Mouse (Mus musculus): Measurements from ENCODE around the gene Eif3g. TPM values are rescaled to one million over a fixed set of nuclear protein-coding genes. Genes with fewer than 3 reads are reported as not detected.
A peak's percentile ranks its signal among the peaks of the same experiment; 100 is the strongest.

Eif3g gene
- polyA plus RNA-seq, 2 experiments = 104 to 170 TPM

DNA sequence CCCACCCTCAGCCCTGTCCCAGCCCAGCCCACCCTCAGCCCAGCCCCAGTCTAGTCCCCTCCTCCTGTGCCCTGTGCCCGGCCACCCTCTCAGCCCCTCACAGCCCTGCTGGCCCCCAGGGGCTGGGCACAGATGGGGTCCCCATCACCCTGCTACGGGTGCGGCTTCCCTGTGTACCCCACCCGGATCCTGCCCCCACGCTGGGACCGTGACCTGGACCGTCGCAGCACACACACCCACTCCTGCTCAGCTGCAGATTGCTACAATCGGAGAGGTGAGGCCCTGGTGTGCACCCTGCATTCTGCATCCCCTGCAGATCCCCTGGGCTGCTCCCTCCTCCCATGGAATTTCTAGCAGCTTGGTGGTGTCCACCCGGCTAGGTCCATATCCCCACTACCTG is 25.4 kb downstream of the Eif3g start:
- Histone ChIP-seq H3K27me3 (ENCODE audit: control insufficient read depth, insufficient read depth, low read length) (peaks cover 11% of the 10 kb centered on the region), H3K4me1 (replicated peaks; ENCODE audit: control insufficient read depth in 2 of 2, insufficient read depth in 2 of 2, low read length in 1 of 2) (peaks cover 0 to 6% of the 10 kb centered on the region in 2 experiments; a peak in 3 of 4 replicates), H3K9ac (replicated peaks) (no peak overlapping the region), H3K4me2 (ENCODE audit: low read depth) (no peak overlapping the region), H3K4me3 (ENCODE audit: insufficient read depth in 1 of 2, low read depth in 2 of 2, low read length in 2 of 2) (no peak overlapping the region), H3K9me3 (ENCODE audit: control insufficient read depth, low read length) (no peaks in the 10 kb centered on the region), H3K27ac (no peak overlapping the region), H3K36me3 (replicated peaks; ENCODE audit: control insufficient read depth, insufficient read depth, low read depth) (no peaks in the 10 kb centered on the region)
- ATAC-seq (ENCODE audit: insufficient read depth) = no peak
- 76% methylated on average over 10 of the region's 10 CpGs for WGBS (ENCODE audit: insufficient replicate concordance)
- TF ChIP-seq CTCF (IDR thresholded peaks at IDR 0.05; ENCODE audit: low read depth) (no peak), EP300 (IDR thresholded peaks at IDR 0.05; ENCODE audit: low read depth) (no peak)
- DNase-seq (ENCODE audit: low read depth in 3 of 3, low spot score in 3 of 3) = no peak

DNA sequence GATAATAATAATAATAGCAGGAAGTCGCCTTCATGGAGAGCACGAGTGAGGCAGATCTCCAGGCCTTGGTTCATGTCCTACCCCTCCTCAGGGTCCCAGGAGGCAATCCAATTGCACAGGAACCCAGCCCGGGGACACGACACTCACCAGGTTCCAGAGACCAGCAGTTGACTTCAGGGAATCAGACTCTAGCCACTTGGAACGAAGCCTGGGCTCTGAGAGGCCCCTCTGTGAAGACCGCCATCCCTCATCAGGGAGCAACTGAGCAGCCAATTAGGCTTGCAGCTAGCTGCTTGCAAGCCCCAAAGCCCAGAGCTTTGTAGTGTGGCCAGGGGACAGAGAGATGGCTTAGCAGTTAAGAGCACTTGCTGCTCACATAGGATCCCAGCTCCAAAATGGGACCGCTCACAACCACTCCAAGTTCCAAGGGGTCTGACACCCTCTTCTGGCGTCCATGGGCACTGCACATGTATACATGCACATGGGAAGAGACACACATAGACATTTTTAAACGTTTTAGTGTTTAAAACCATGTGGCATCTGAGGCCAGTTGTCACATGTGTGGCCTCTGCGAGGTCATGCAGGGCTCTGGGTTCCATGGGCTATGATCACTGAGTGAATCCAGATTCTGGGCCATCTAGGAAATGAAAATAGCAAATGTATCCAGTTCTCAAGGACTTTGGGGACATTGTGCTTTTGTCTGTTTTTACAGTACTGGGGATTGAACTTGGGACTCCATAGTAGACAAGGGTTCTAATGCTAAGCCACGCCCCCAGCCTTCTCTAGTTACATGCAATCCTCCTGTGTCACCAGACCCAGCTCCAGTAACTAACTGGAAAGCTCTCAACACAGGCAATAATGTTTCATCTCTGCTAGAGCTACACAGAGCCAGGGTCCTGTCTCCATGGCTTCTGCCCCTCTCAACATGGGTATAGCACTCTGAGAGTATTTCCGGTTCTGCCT is 27.9 kb downstream of the Eif3g start:
- WGBS (ENCODE audit: insufficient replicate concordance) = 69% methylated on average over 12 of the region's 12 CpGs
- no peak for DNase-seq (ENCODE audit: low read depth in 3 of 3, low spot score in 3 of 3)
- H3K9ac ChIP-seq (replicated peaks) = no peak overlapping the region
- H3K4me1 ChIP-seq (replicated peaks; ENCODE audit: control insufficient read depth in 2 of 2, insufficient read depth in 2 of 2, low read length in 1 of 2) = peaks cover 0 to 2% of the 10 kb centered on the region in 2 experiments; a peak in 1 of 4 replicates
- H3K27me3 ChIP-seq (ENCODE audit: control insufficient read depth, insufficient read depth, low read length) = peaks cover 14% of the 10 kb centered on the region
- no peaks in the 10 kb centered on the region for H3K36me3 ChIP-seq (replicated peaks; ENCODE audit: control insufficient read depth, insufficient read depth, low read depth)
- no peak overlapping the region for H3K27ac ChIP-seq
- H3K9me3 ChIP-seq (ENCODE audit: control insufficient read depth, low read length) = no peaks in the 10 kb centered on the region
- no peak overlapping the region for H3K4me3 ChIP-seq (ENCODE audit: insufficient read depth in 1 of 2, low read depth in 2 of 2, low read length in 2 of 2)
- no peak for ATAC-seq (ENCODE audit: insufficient read depth)
- H3K4me2 ChIP-seq (ENCODE audit: low read depth) = no peak overlapping the region
- no peak for TF ChIP-seq EP300 (IDR thresholded peaks at IDR 0.05; ENCODE audit: low read depth)
- peak; percentile 35; the same call in 1 of the 2 replicates for TF ChIP-seq CTCF (IDR thresholded peaks at IDR 0.05; ENCODE audit: low read depth)

DNA sequence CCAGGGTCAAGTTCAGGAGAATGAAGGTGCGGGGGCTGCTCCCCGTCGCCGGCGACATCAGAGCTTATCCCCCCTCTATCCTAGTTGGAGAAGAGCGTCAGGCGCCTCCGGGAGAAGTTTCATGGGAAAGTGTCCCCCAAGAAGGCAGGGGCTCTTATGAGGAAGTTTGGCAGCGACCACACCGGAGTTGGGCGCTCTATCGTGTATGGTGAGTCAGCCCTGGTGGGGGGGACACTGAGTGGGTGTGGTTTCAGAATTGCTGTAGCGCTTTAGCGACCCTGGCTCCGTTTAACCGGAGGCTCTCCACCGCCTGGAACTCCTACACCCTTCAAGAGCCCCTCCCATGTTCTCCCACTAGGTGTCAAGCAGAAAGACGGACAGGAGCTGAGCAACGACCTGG is 29.2 kb downstream of the Eif3g start:
- Histone ChIP-seq H3K9ac (replicated peaks) (no peak overlapping the region), H3K27ac (no peak overlapping the region), H3K9me3 (ENCODE audit: control insufficient read depth, low read length) (no peaks in the 10 kb centered on the region), H3K4me1 (replicated peaks; ENCODE audit: control insufficient read depth in 2 of 2, insufficient read depth in 2 of 2, low read length in 1 of 2) (peaks cover 0 to 2% of the 10 kb centered on the region in 2 experiments; a peak in 1 of 4 replicates), H3K27me3 (ENCODE audit: control insufficient read depth, insufficient read depth, low read length) (peaks cover 14% of the 10 kb centered on the region), H3K36me3 (replicated peaks; ENCODE audit: control insufficient read depth, insufficient read depth, low read depth) (no peaks in the 10 kb centered on the region), H3K4me2 (ENCODE audit: low read depth) (peak overlapping the region; percentile 67), H3K4me3 (ENCODE audit: insufficient read depth in 1 of 2, low read depth in 2 of 2, low read length in 2 of 2) (peak overlapping the region; percentile 37 to 63; a peak in 3 of 4 replicates)
- ATAC-seq (ENCODE audit: insufficient read depth) = no peak
- WGBS (ENCODE audit: insufficient replicate concordance) = 7% methylated on average over 19 of the region's 19 CpGs
- no peak for DNase-seq (ENCODE audit: low read depth in 3 of 3, low spot score in 3 of 3)
- TF ChIP-seq EP300 (IDR thresholded peaks at IDR 0.05; ENCODE audit: low read depth) (no peak), CTCF (IDR thresholded peaks at IDR 0.05; ENCODE audit: low read depth) (no peak)

DNA sequence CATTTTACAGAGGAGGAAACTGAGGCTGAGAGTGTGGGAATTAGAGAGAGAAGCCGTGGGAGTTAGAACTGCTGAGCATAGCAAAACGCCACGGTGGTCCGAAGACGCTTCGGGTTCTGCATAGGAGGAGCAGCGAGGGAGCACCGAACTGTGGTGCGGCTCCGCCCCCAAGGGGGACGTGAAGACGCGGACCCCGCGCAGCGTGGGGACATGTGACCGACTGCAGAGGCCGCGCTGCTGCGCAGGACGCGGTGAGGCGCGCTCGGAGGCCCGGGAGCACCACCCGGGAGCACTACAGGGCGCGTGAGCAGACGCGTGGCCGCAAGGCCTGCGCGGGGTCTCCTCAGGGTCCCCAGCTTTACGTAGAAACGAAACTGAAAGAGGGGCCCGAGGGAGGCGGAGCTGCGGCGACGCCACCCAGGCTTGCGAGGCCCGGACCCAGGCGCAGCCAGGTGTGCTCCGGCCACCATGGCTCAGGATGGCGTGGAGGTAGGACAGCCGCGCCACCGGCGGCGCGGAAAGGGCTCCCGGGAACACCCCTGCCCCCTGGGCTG is 29.9 kb downstream of the Eif3g start, which contains the start of gene A230050P20Rik:
Gene A230050P20Rik (plus strand): TSS at position 195 of the 554 bp plus-strand sequence.
- H3K27me3 ChIP-seq (ENCODE audit: control insufficient read depth, insufficient read depth, low read length) = peaks cover 14% of the 10 kb centered on the region
- H3K4me2 ChIP-seq (ENCODE audit: low read depth) = peak within 1 kb of the TSS; percentile 67
- H3K9ac ChIP-seq (replicated peaks) = peak within 1 kb of the TSS; percentile 44
- H3K36me3 ChIP-seq (replicated peaks; ENCODE audit: control insufficient read depth, insufficient read depth, low read depth) = no peaks in the 10 kb centered on the region
- ATAC-seq (ENCODE audit: insufficient read depth) (peak; percentile 42; the same call in 1 of the 2 replicates), DNase-seq (ENCODE audit: low read depth in 3 of 3, low spot score in 3 of 3) (no peak)
- no peaks in the 10 kb centered on the region for H3K9me3 ChIP-seq (ENCODE audit: control insufficient read depth, low read length)
- H3K4me3 ChIP-seq (ENCODE audit: insufficient read depth in 1 of 2, low read depth in 2 of 2, low read length in 2 of 2) = peak within 1 kb of the TSS; percentile 37 to 63
- H3K27ac ChIP-seq = no peak within 1 kb of the TSS
- H3K4me1 ChIP-seq (replicated peaks; ENCODE audit: control insufficient read depth in 2 of 2, insufficient read depth in 2 of 2, low read length in 1 of 2) = peaks cover 0 to 2% of the 10 kb centered on the region in 2 experiments; a peak in 1 of 4 replicates
- TF ChIP-seq EP300 (IDR thresholded peaks at IDR 0.05; ENCODE audit: low read depth) (no peak), CTCF (IDR thresholded peaks at IDR 0.05; ENCODE audit: low read depth) (no peak)
- 4% methylated on average over 51 of the region's 53 CpGs for WGBS (ENCODE audit: insufficient replicate concordance)

DNA sequence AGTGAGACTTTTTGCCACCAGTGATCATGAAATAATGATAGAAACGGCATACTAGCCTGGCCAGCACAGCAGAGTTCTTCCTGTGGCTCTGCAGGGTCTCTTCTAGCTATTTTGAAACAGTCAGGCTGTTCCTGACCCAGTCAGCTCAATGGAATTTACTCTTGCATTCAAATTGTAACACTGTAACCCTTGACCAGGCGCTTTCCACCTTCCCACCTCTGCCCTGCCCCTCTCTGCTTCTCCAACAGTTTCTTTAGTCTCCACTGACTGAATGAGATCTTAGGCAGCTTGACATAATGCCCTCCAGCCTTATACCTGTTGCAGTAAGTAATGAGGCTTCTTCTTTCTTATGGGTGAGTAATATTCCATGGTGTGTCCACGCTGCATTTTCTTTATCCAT is 31.5 kb downstream of the Eif3g start:
- Histone ChIP-seq H3K9ac (replicated peaks) (no peak overlapping the region), H3K27me3 (ENCODE audit: control insufficient read depth, insufficient read depth, low read length) (peaks cover 14% of the 10 kb centered on the region), H3K4me2 (ENCODE audit: low read depth) (no peak overlapping the region), H3K4me1 (replicated peaks; ENCODE audit: control insufficient read depth in 2 of 2, insufficient read depth in 2 of 2, low read length in 1 of 2) (peaks cover 0 to 5% of the 10 kb centered on the region in 2 experiments; a peak in 2 of 4 replicates), H3K9me3 (ENCODE audit: control insufficient read depth, low read length) (no peaks in the 10 kb centered on the region), H3K36me3 (replicated peaks; ENCODE audit: control insufficient read depth, insufficient read depth, low read depth) (no peaks in the 10 kb centered on the region), H3K4me3 (ENCODE audit: insufficient read depth in 1 of 2, low read depth in 2 of 2, low read length in 2 of 2) (no peak overlapping the region), H3K27ac (no peak overlapping the region)
- ATAC-seq (ENCODE audit: insufficient read depth) = no peak
- 35% methylated on average over 3 of the region's 3 CpGs for WGBS (ENCODE audit: insufficient replicate concordance)
- no peak for DNase-seq (ENCODE audit: low read depth in 3 of 3, low spot score in 3 of 3)
- TF ChIP-seq EP300 (IDR thresholded peaks at IDR 0.05; ENCODE audit: low read depth) (no peak), CTCF (IDR thresholded peaks at IDR 0.05; ENCODE audit: low read depth) (no peak)
